Mouse (Mus musculus): ENCODE data around the gene Ndufv2.

- TF ChIP-seq CTCF (conservative IDR thresholded peaks at IDR 0.05; ENCODE audit: low read length) (no peak), NANOG (IDR thresholded peaks at IDR 0.05; ENCODE audit: borderline replicate concordance, low read length) (no peak), POU5F1 (IDR thresholded peaks at IDR 0.05; ENCODE audit: borderline replicate concordance, low read length) (no peak)
Observed at GRCm38 (mm10) chr17:66077437-66077850, 23.9 kb downstream of the Ndufv2 start.
